Mouse (Mus musculus) thymus, adult 2 months (tissue): ENCODE measurements around the gene Arhgap45.

Source experiments
- CTCF ChIP-seq: fragments of 200-500 bp; IDR thresholded peaks from 2 replicates; pipeline ENCODE4 v1.5.1; 2012; ENCODE audit warnings: mild to moderate bottlenecking, control low read depth, low read length, moderate library complexity, borderline replicate concordance; ENCODE audit not compliant: control insufficient read depth, poor library complexity, insufficient read depth; ENCODE audit errors: extremely low read depth
- POLR2A ChIP-seq: fragments of 200-500 bp; IDR thresholded peaks from 2 replicates; pipeline ENCODE4 v1.6.1; 2012; ENCODE audit warnings: mild to moderate bottlenecking, low read length, control low read depth, moderate library complexity; ENCODE audit not compliant: control insufficient read depth, poor library complexity, insufficient read depth; ENCODE audit errors: extremely low read depth

DNA sequence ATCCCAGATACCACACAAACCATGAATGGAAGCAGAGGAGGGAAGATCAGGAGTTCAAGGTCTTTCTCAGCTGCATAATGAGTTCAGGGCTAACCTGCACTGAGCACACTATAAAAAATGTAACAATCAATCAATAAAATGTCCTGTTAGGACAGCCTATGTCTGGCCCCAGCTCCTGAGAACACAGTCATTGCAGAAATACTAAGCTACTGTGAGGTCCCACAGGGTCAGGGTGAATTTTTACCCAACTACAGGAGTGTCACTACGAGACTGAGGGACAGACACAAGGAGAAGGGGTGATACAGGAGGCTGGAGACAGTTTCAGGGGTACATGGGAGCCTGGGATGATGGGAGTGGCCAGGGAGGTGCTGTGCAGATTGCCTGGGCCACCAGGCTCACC lies 61.9 kb downstream of the Arhgap45 start:
- no peak for TF ChIP-seq CTCF
- no peak for TF ChIP-seq POLR2A
